Mouse (Mus musculus) testis, adult 2 months (tissue): ENCODE results near the gene Rmnd5a.

ENCODE experiments used
- CTCF ChIP-seq: fragments of 200-500 bp; IDR thresholded peaks from 2 replicates; pipeline ENCODE4 v1.5.1; 2012; ENCODE audit warnings: low read depth, mild to moderate bottlenecking, inconsistent platforms, low read length, moderate library complexity; ENCODE audit not compliant: control insufficient read depth, insufficient read depth, insufficient replicate concordance
- POLR2A ChIP-seq: fragments of 200-500 bp; IDR thresholded peaks from 2 replicates; pipeline ENCODE4 v1.6.1; 2012; ENCODE audit warnings: low read depth, mild to moderate bottlenecking, inconsistent platforms, low read length, moderate library complexity; ENCODE audit not compliant: control insufficient read depth

- TF ChIP-seq CTCF (no peak), POLR2A (no peak)
Observed at GRCm38 (mm10) chr6:71414624-71415023, 25.8 kb downstream of the Rmnd5a start.
